Mouse (Mus musculus) ES-CJ7 (cell line): ENCODE data around the gene Gm7358.
A peak's percentile ranks its signal among the peaks of the same experiment; 100 is the strongest.
"Not testable (repeated sequence)": the region's sequence is repeated elsewhere in the genome, so short reads cannot be mapped to it uniquely, and the experiment has no call there.

Experiments
- DNase-seq: peaks from one replicate; pipeline ENCODE4 v3.0.0; 2011; ENCODE audit warnings: low read depth, low spot score

Gm7358 gene

GRCm38 (mm10) chr17:14059431-14059830 lies at the start of gene Gm7358:
TSS of gene Gm7358 (minus strand) at chr17:14059531.
- not testable (repeated sequence) for DNase-seq

GRCm38 (mm10) chr17:14103018-14103417 lies 43.7 kb upstream of the Gm7358 start:
- DNase-seq = peak; percentile 30

GRCm38 (mm10) chr17:14101446-14101980 lies 42.2 kb upstream of the Gm7358 start:
- DNase-seq = not testable (repeated sequence)

GRCm38 (mm10) chr17:14099886-14100285 lies 40.6 kb upstream of the Gm7358 start:
- not testable (repeated sequence) for DNase-seq

GRCm38 (mm10) chr17:14094165-14094564 lies 34.8 kb upstream of the Gm7358 start:
- peak; percentile 17 for DNase-seq

GRCm38 (mm10) chr17:14086629-14087028 lies 27.3 kb upstream of the Gm7358 start:
- peak; percentile 24 for DNase-seq

GRCm38 (mm10) chr17:14041880-14042279 lies 17.5 kb downstream of the Gm7358 start:
- not testable (repeated sequence) for DNase-seq

GRCm38 (mm10) chr17:14037012-14037411 lies 22.3 kb downstream of the Gm7358 start:
- not testable (repeated sequence) for DNase-seq

- not testable (repeated sequence) for DNase-seq
Observed at GRCm38 (mm10) chr17:14036113-14036512, 23.2 kb downstream of the Gm7358 start.
